Mouse (Mus musculus) liver, adult 2 months (tissue): ENCODE measurements around the gene Serinc2. TPM values are rescaled to one million over a fixed set of nuclear protein-coding genes. Genes with fewer than 3 reads are reported as not detected.

Experiments
- DNase-seq: peaks from one replicate; pipeline ENCODE4 v3.0.0-alpha.2; 2011; ENCODE audit warnings: low read depth, low spot score; ENCODE audit errors: extremely low read depth
- H3K27ac ChIP-seq: fragments of 200-500 bp; replicated peaks from 2 replicates; pipeline ENCODE4 v1.5.1; 2012; ENCODE audit warnings: low read depth, mild to moderate bottlenecking, control low read depth, inconsistent platforms, low read length; ENCODE audit not compliant: insufficient read depth
- H3K27me3 ChIP-seq: fragments of 200-500 bp; 2 replicates; pipeline ENCODE4 v1.6.1; 2012; ENCODE audit warnings: mild to moderate bottlenecking, moderate library complexity, low read length, inconsistent platforms; ENCODE audit not compliant: control insufficient read depth, insufficient read depth
- H3K36me3 ChIP-seq: fragments of 200-500 bp; 2 replicates; pipeline ENCODE4 v1.6.1; 2012; ENCODE audit warnings: low read length, inconsistent platforms; ENCODE audit not compliant: control insufficient read depth, insufficient read depth
- H3K4me1 ChIP-seq: fragments of 200-500 bp; 2 replicates; pipeline ENCODE4 v1.6.1; 2011; ENCODE audit warnings: low read length; ENCODE audit not compliant: control insufficient read depth, insufficient read depth
- H3K4me3 ChIP-seq: fragments of 200-500 bp; 2 replicates; pipeline ENCODE4 v1.5.1; 2011; ENCODE audit warnings: low read depth, mild to moderate bottlenecking, control low read depth, low read length, moderate library complexity; ENCODE audit not compliant: insufficient read depth
- H3K79me2 ChIP-seq: fragments of 200-500 bp; 2 replicates; pipeline ENCODE4 v1.6.1; 2012; ENCODE audit warnings: inconsistent platforms, mild to moderate bottlenecking, low read length, moderate library complexity; ENCODE audit not compliant: control insufficient read depth, insufficient read depth
- H3K9ac ChIP-seq: fragments of 200-500 bp; 2 replicates; pipeline ENCODE4 v1.6.1; 2012; ENCODE audit warnings: low read depth, mild to moderate bottlenecking, control low read depth, inconsistent platforms, low read length
- CTCF ChIP-seq: fragments of 200-500 bp; IDR thresholded peaks from 2 replicates; pipeline ENCODE4 v1.5.1; 2011; ENCODE audit warnings: low read depth, low read length, control low read depth
- POLR2A ChIP-seq: fragments of 200-500 bp; IDR thresholded peaks from 2 replicates; pipeline ENCODE4 v1.6.1; 2011; ENCODE audit warnings: low read length, control low read depth; ENCODE audit not compliant: insufficient read depth; ENCODE audit errors: extremely low read depth
- WGBS: fragments of 180-500 bp; shearing (Covaris S2); methylation state at CpG from one replicate; pipeline ENCODE4 v1.1.7; 2018; 5-methylcytosine and 5-hydroxymethylcytosine counted together
- polyA plus RNA-seq: library from polyadenylated mRNA; depleted of rRNA; stranded (reverse); fragments of >200 nt; gene quantifications from 2 replicates; pipeline ENCODE4 v1.2.3, GENCODE M21; 2012; rRNA removed
- total RNA-seq: library from RNA; depleted of rRNA; stranded (reverse); fragments of >200 nt; gene quantifications from 2 replicates; pipeline ENCODE4 v1.2.3, GENCODE M21; 2014; rRNA removed

The Serinc2 gene
- total RNA-seq = 0.87 and 1.1 TPM in 2 replicates
- 20.9 and 22.5 TPM in 2 replicates for polyA plus RNA-seq

GRCm38 (mm10) chr4:130279105-130279504, at the start of gene Serinc2:
TSS of gene Serinc2 (minus strand) at chr4:130279205.
- no peak within 1 kb of the TSS for H3K9ac ChIP-seq
- H3K4me1 ChIP-seq = peaks cover 9% of the 10 kb centered on the region
- H3K4me3 ChIP-seq = no peak within 1 kb of the TSS
- WGBS = 85% methylated on average over 2 of the region's 2 CpGs
- TF ChIP-seq POLR2A (no peak), CTCF (no peak)
- H3K36me3 ChIP-seq = no peaks in the 10 kb centered on the region
- no peaks in the 10 kb centered on the region for H3K27me3 ChIP-seq
- no peak within 1 kb of the TSS for H3K27ac ChIP-seq
- no peaks in the 10 kb centered on the region; the same call in 1 of the 2 replicates for H3K79me2 ChIP-seq
- DNase-seq = no peak

GRCm38 (mm10) chr4:130327366-130327765, 48.4 kb upstream of the Serinc2 start:
- TF ChIP-seq CTCF (no peak), POLR2A (no peak)
- H3K9ac ChIP-seq = no peak overlapping the region
- no peaks in the 10 kb centered on the region for H3K4me1 ChIP-seq
- no peaks in the 10 kb centered on the region for H3K27me3 ChIP-seq
- H3K27ac ChIP-seq = no peak overlapping the region
- WGBS = 95% methylated on average over 9 of the region's 9 CpGs
- H3K36me3 ChIP-seq = peaks cover 41% of the 10 kb centered on the region; the same call in 1 of the 2 replicates
- H3K79me2 ChIP-seq = no peaks in the 10 kb centered on the region
- DNase-seq = no peak
- no peak overlapping the region for H3K4me3 ChIP-seq

- H3K4me3 ChIP-seq = no peak overlapping the region
- DNase-seq = no peak
- WGBS = 98% methylated on average over 2 of the region's 2 CpGs
- TF ChIP-seq POLR2A (no peak), CTCF (no peak)
- H3K4me1 ChIP-seq = no peaks in the 10 kb centered on the region
- peaks cover 37% of the 10 kb centered on the region; the same call in 1 of the 2 replicates for H3K36me3 ChIP-seq
- no peaks in the 10 kb centered on the region for H3K79me2 ChIP-seq
- no peak overlapping the region for H3K9ac ChIP-seq
- no peak overlapping the region for H3K27ac ChIP-seq
- no peaks in the 10 kb centered on the region for H3K27me3 ChIP-seq
Measured at GRCm38 (mm10) chr4:130325446-130325845, 46.4 kb upstream of the Serinc2 start.

GRCm38 (mm10) chr4:130323607-130324006, 44.6 kb upstream of the Serinc2 start:
- DNase-seq = no peak
- Histone ChIP-seq H3K27ac (no peak overlapping the region), H3K79me2 (no peaks in the 10 kb centered on the region), H3K27me3 (no peaks in the 10 kb centered on the region), H3K4me1 (no peaks in the 10 kb centered on the region), H3K36me3 (peaks cover 33% of the 10 kb centered on the region; the same call in 1 of the 2 replicates), H3K9ac (no peak overlapping the region), H3K4me3 (no peak overlapping the region)
- TF ChIP-seq CTCF = no peak
- TF ChIP-seq POLR2A = no peak
- 77% methylated on average over 5 of the region's 5 CpGs for WGBS

- Histone ChIP-seq H3K9ac (no peak overlapping the region), H3K36me3 (peaks cover 31% of the 10 kb centered on the region; the same call in 1 of the 2 replicates), H3K79me2 (no peaks in the 10 kb centered on the region), H3K4me3 (no peak overlapping the region), H3K27me3 (no peaks in the 10 kb centered on the region), H3K27ac (no peak overlapping the region), H3K4me1 (no peaks in the 10 kb centered on the region)
- TF ChIP-seq CTCF (no peak), POLR2A (no peak)
- WGBS = 83% methylated on average over 1 of the region's 1 CpGs
- DNase-seq = no peak
Measured at GRCm38 (mm10) chr4:130323165-130323564, 44.2 kb upstream of the Serinc2 start.

GRCm38 (mm10) chr4:130322567-130322966, 43.6 kb upstream of the Serinc2 start:
- H3K27ac ChIP-seq = no peak overlapping the region
- no peaks in the 10 kb centered on the region for H3K27me3 ChIP-seq
- H3K79me2 ChIP-seq = no peaks in the 10 kb centered on the region
- peaks cover 30% of the 10 kb centered on the region; the same call in 1 of the 2 replicates for H3K36me3 ChIP-seq
- DNase-seq = no peak
- H3K4me3 ChIP-seq = no peak overlapping the region
- no peaks in the 10 kb centered on the region for H3K4me1 ChIP-seq
- H3K9ac ChIP-seq = no peak overlapping the region
- TF ChIP-seq POLR2A (no peak), CTCF (no peak)
- 78% methylated on average over 7 of the region's 7 CpGs for WGBS
